Mouse (Mus musculus) G1E (cell line): ENCODE results near the gene Trmt2b. TPM values are rescaled to one million over a fixed set of nuclear protein-coding genes. Genes with fewer than 3 reads are reported as not detected.
A peak's percentile ranks its signal among the peaks of the same experiment; 100 is the strongest.

ENCODE experiments used
- ATAC-seq: 2 replicates; pipeline ENCODE4 v1.8.0; 2016; ENCODE audit warnings: mild to moderate bottlenecking; ENCODE audit not compliant: insufficient number of reproducible peaks, poor library complexity, low FRiP score, severe bottlenecking; ENCODE audit errors: extremely low read depth
- DNase-seq: peaks from one replicate; pipeline ENCODE4 v3.0.0; 2012; ENCODE audit warnings: low spot score
- H3K27me3 ChIP-seq: 2 replicates; pipeline ENCODE4 v1.6.1; 2012; ENCODE audit warnings: mild to moderate bottlenecking, low read length, inconsistent platforms; ENCODE audit not compliant: insufficient read depth
- H3K36me3 ChIP-seq: replicated peaks from 2 replicates; pipeline ENCODE3; 2012; ENCODE audit warnings: mild to moderate bottlenecking, inconsistent platforms
- H3K4me1 ChIP-seq: 2 replicates; pipeline ENCODE4 v1.6.1; 2012; ENCODE audit warnings: low read depth, low read length, inconsistent platforms, mixed read lengths; ENCODE audit not compliant: insufficient read depth
- H3K4me3 ChIP-seq: 2 replicates; pipeline ENCODE4 v1.5.1; 2012; ENCODE audit warnings: low read depth, mild to moderate bottlenecking, inconsistent platforms, low read length, moderate library complexity, mixed read lengths
- H3K9me3 ChIP-seq: replicated peaks from 2 replicates; pipeline ENCODE4 v1.6.1; 2012; ENCODE audit warnings: inconsistent platforms
- CTCF ChIP-seq: IDR thresholded peaks from 2 replicates; pipeline ENCODE4 v1.5.1; 2012; ENCODE audit warnings: low read depth, low read length, inconsistent platforms, mixed read lengths
- GATA1 ChIP-seq: IDR thresholded peaks from 2 replicates; pipeline ENCODE4 v1.6.1; 2012; ENCODE audit warnings: borderline replicate concordance, low read length, inconsistent platforms, mixed read lengths
- GATA2 ChIP-seq: IDR thresholded peaks from 2 replicates; pipeline ENCODE4 v1.6.1; 2012; ENCODE audit warnings: low read depth, low read length, inconsistent platforms, borderline replicate concordance
- POLR2AphosphoS5 ChIP-seq: IDR thresholded peaks from 2 replicates; pipeline ENCODE4 v1.6.1; 2012; ENCODE audit warnings: low read depth, low read length, inconsistent platforms; ENCODE audit not compliant: insufficient replicate concordance
- TAL1 ChIP-seq: conservative IDR thresholded peaks from 2 replicates; pipeline ENCODE4 v1.6.1; 2012; ENCODE audit warnings: low read depth, low read length, inconsistent platforms, mixed read lengths
- polyA plus RNA-seq: library from polyadenylated mRNA; stranded (reverse); fragments of >175 nt; gene quantifications from 2 replicates; pipeline ENCODE4 v1.2.3, GENCODE M21; 2012
- total RNA-seq, 2 experiments: library from RNA; stranded (forward) in 1 of 2; stranded (reverse) in 1 of 2; fragments of 200-1000 nt in 1 of 2; fragments of >200 nt in 1 of 2; fragmentation: Nextera tagmentation in 1 of 2; gene quantifications; 2 replicates each; pipeline ENCODE4 v1.2.3; 2014 to 2017

Trmt2b gene
- total and polyA plus RNA-seq, 3 experiments: 1.6 to 39.2 (median 34.8) TPM

DNA sequence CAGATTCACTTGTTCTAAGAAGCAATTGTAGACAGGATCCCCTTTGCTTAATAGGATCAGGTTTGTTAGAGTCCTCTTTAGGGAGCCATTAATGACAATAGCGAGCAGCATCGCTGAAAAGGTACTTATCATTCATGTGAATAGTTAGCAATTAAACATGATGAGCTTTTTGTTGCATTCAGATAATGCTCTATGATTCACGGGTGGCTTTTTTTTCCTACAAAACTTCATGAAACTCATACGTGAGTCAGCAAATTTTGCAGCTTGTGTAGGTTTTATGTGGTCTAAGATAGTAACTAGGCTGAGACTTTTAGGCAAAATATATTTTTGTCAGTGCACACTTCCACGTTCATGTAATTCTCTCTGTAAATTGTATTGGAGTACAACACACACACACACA lies 23.4 kb upstream of the Trmt2b start:
- peaks cover 32% of the 10 kb centered on the region for H3K4me1 ChIP-seq
- no peaks in the 10 kb centered on the region for H3K36me3 ChIP-seq
- no peak overlapping the region for H3K4me3 ChIP-seq
- TF ChIP-seq CTCF: no peak
- TF ChIP-seq TAL1: no peak
- TF ChIP-seq GATA2: no peak
- no peak for TF ChIP-seq POLR2AphosphoS5
- no peak for TF ChIP-seq GATA1
- DNase-seq: no peak
- peak; percentile 63 for ATAC-seq
- H3K27me3 ChIP-seq: peaks cover 15% of the 10 kb centered on the region
- no peaks in the 10 kb centered on the region for H3K9me3 ChIP-seq

GRCm38 (mm10) chrX:134297195-134297594 lies 20.4 kb upstream of the Trmt2b start:
- Histone ChIP-seq H3K4me1 (peaks cover 32% of the 10 kb centered on the region), H3K27me3 (peaks cover 27% of the 10 kb centered on the region), H3K4me3 (no peak overlapping the region), H3K9me3 (no peaks in the 10 kb centered on the region; the same call in 1 of the 2 replicates), H3K36me3 (no peaks in the 10 kb centered on the region)
- ATAC-seq (no peak), DNase-seq (no peak)
- TF ChIP-seq TAL1 (no peak), POLR2AphosphoS5 (no peak), CTCF (no peak), GATA1 (no peak), GATA2 (no peak)

GRCm38 (mm10) chrX:134296737-134297136 lies 20.0 kb upstream of the Trmt2b start:
- ATAC-seq: no peak

GRCm38 (mm10) chrX:134296301-134296700 lies 19.5 kb upstream of the Trmt2b start:
- no peak overlapping the region for H3K4me3 ChIP-seq
- H3K4me1 ChIP-seq: peaks cover 30% of the 10 kb centered on the region
- H3K9me3 ChIP-seq: no peaks in the 10 kb centered on the region; the same call in 1 of the 2 replicates
- DNase-seq: no peak
- peaks cover 27% of the 10 kb centered on the region for H3K27me3 ChIP-seq
- TF ChIP-seq TAL1: no peak
- H3K36me3 ChIP-seq: no peaks in the 10 kb centered on the region
- ATAC-seq: no peak

More at GRCm38 (mm10) chrX:134296737-134297136, 20.0 kb upstream of the Trmt2b start:
- H3K4me1 ChIP-seq: peaks cover 32% of the 10 kb centered on the region
- no peaks in the 10 kb centered on the region for H3K36me3 ChIP-seq
- no peaks in the 10 kb centered on the region; the same call in 1 of the 2 replicates for H3K9me3 ChIP-seq
- H3K27me3 ChIP-seq: peaks cover 27% of the 10 kb centered on the region
- DNase-seq: no peak
- H3K4me3 ChIP-seq: no peak overlapping the region
- no peak for TF ChIP-seq GATA2

DNA sequence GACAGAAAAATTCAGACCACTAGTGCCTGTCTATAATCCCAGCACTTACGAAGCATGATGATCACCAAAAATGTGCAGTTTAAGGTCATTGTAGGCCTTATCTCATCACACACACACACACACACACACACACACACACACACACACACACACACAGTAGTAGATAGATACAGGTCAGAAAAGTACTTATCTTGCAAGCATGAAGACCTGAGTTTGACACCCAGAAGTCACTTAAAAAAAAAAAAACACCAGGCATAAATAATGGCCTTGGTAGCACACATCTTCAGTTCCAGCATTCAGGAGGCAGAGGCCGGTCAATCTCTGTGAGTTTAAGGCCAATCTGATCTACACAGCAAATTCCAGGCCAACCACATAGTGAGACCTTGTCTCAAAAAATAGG lies 10.5 kb upstream of the Trmt2b start:
- no peaks in the 10 kb centered on the region for H3K9me3 ChIP-seq
- peaks cover 4% of the 10 kb centered on the region; the same call in 1 of the 2 replicates for H3K4me1 ChIP-seq
- no peaks in the 10 kb centered on the region for H3K36me3 ChIP-seq
- no peaks in the 10 kb centered on the region for H3K27me3 ChIP-seq
- no peak overlapping the region for H3K4me3 ChIP-seq
- DNase-seq (no peak), ATAC-seq (0 out of 2 replicates have a peak, but pooled peaks have one; percentile 22)
- TF ChIP-seq TAL1: no peak
- TF ChIP-seq GATA1: no peak
- TF ChIP-seq GATA2: no peak
- no peak for TF ChIP-seq POLR2AphosphoS5
- TF ChIP-seq CTCF: no peak

GRCm38 (mm10) chrX:134285791-134286190 lies 9.0 kb upstream of the Trmt2b start:
- TF ChIP-seq GATA2 (no peak), CTCF (no peak), TAL1 (no peak), POLR2AphosphoS5 (no peak), GATA1 (no peak)
- no peak for DNase-seq
- ATAC-seq: no peak
- Histone ChIP-seq H3K4me3 (no peak overlapping the region), H3K27me3 (no peaks in the 10 kb centered on the region), H3K4me1 (peaks cover 12% of the 10 kb centered on the region), H3K36me3 (no peaks in the 10 kb centered on the region), H3K9me3 (no peaks in the 10 kb centered on the region)

- H3K4me3 ChIP-seq: no peak overlapping the region
- no peaks in the 10 kb centered on the region for H3K36me3 ChIP-seq
- H3K4me1 ChIP-seq: peaks cover 14% of the 10 kb centered on the region
- no peaks in the 10 kb centered on the region for H3K9me3 ChIP-seq
- no peaks in the 10 kb centered on the region for H3K27me3 ChIP-seq
- ATAC-seq: no peak
- no peak for TF ChIP-seq POLR2AphosphoS5
- TF ChIP-seq CTCF: no peak
- TF ChIP-seq GATA2: no peak
- no peak for TF ChIP-seq TAL1
- no peak for DNase-seq
Observed at GRCm38 (mm10) chrX:134285102-134285501, 8.3 kb upstream of the Trmt2b start.
